Mouse (Mus musculus): ENCODE data around the gene Nkain2. TPM values are rescaled to one million over a fixed set of nuclear protein-coding genes. Genes with fewer than 3 reads are reported as not detected.
A peak's percentile ranks its signal among the peaks of the same experiment; 100 is the strongest.

Gene Nkain2
- polyA plus RNA-seq, 1 experiment from 2014 or later = 2.3 TPM

- Histone ChIP-seq H3K9me3 (ENCODE audit: control insufficient read depth, low read length) (no peaks in the 10 kb centered on the region), H3K36me3 (ENCODE audit: control insufficient read depth, insufficient read depth, low read length) (no peaks in the 10 kb centered on the region), H3K27ac (ENCODE audit: low read depth) (no peak overlapping the region), H3K9ac (ENCODE audit: low read length) (no peak overlapping the region), H3K4me1 (replicated peaks; ENCODE audit: control insufficient read depth, insufficient read depth, low read length) (no peaks in the 10 kb centered on the region), H3K4me3 (ENCODE audit: low read depth, low read length) (no peak overlapping the region), H3K4me2 (ENCODE audit: low read length) (no peak overlapping the region), H3K27me3 (replicated peaks; ENCODE audit: control insufficient read depth, insufficient read depth, low read length) (no peaks in the 10 kb centered on the region)
- ATAC-seq (replicated peaks; ENCODE audit: low FRiP score, low TSS enrichment, low read depth) (peak; percentile 64; the same call in 1 of the 2 replicates), DNase-seq (ENCODE audit: low spot score) (peak; percentile 86)
- 21% methylated on average over 5 of the region's 5 CpGs for WGBS
Observed at GRCm38 (mm10) chr10:31742443-31743057, 1147.7 kb downstream of the Nkain2 start.

DNA sequence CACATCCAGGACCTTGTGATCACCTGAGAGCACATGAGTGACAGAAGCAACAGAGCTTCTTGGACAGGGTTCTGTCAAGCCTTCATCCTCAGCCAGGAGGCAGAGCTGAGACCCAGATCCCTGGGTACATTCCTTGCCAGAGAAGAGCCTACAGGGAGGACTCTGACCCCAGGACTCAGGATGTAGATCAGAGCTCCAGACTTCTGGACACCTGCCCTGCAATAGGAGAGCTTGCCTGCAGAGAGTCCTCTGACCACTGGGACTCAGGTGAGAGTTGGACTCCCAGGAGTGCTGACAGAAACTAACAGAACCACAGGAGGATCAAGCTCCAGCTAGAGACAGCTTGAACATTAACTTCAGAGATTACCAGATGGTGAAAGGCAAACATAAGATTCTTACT is 1162.2 kb downstream of the Nkain2 start:
- Histone ChIP-seq H3K4me3 (ENCODE audit: low read depth, low read length) (no peak overlapping the region), H3K9me3 (ENCODE audit: control insufficient read depth, low read length) (no peaks in the 10 kb centered on the region), H3K36me3 (ENCODE audit: control insufficient read depth, insufficient read depth, low read length) (no peaks in the 10 kb centered on the region), H3K4me1 (replicated peaks; ENCODE audit: control insufficient read depth, insufficient read depth, low read length) (no peaks in the 10 kb centered on the region), H3K27me3 (replicated peaks; ENCODE audit: control insufficient read depth, insufficient read depth, low read length) (no peaks in the 10 kb centered on the region), H3K4me2 (ENCODE audit: low read length) (no peak overlapping the region), H3K27ac (ENCODE audit: low read depth) (no peak overlapping the region), H3K9ac (ENCODE audit: low read length) (no peak overlapping the region)
- no peak for DNase-seq (ENCODE audit: low spot score)
- no peak for ATAC-seq (replicated peaks; ENCODE audit: low FRiP score, low TSS enrichment, low read depth)

DNA sequence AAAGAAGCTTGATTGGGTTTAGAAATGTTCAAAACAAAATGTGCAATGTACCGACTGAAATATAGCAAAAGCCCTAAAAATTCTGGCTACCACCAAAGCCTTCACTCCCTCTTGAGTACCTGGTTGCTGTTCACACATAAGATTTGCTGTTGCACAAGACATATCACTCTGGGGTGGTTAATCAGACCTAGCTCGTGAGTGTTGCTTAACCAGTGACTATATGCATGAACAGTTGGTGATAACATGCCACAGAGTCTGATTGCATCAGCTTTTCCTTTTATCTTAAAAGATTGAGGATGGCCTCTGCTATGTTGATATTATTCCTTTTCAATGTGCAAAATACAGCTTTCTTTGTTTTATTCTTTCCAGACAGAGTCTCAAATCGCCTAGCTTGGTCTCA is 1243.0 kb downstream of the Nkain2 start:
- H3K27ac ChIP-seq (ENCODE audit: low read depth) = no peak overlapping the region
- no peaks in the 10 kb centered on the region for H3K27me3 ChIP-seq (replicated peaks; ENCODE audit: control insufficient read depth, insufficient read depth, low read length)
- WGBS = 74% methylated on average over 3 of the region's 3 CpGs
- no peak overlapping the region for H3K4me2 ChIP-seq (ENCODE audit: low read length)
- H3K9ac ChIP-seq (ENCODE audit: low read length) = no peak overlapping the region
- ATAC-seq (replicated peaks; ENCODE audit: low FRiP score, low TSS enrichment, low read depth) = no peak
- H3K36me3 ChIP-seq (ENCODE audit: control insufficient read depth, insufficient read depth, low read length) = no peaks in the 10 kb centered on the region
- no peak overlapping the region for H3K4me3 ChIP-seq (ENCODE audit: low read depth, low read length)
- no peaks in the 10 kb centered on the region for H3K9me3 ChIP-seq (ENCODE audit: control insufficient read depth, low read length)
- DNase-seq (ENCODE audit: low spot score) = no peak
- H3K4me1 ChIP-seq (replicated peaks; ENCODE audit: control insufficient read depth, insufficient read depth, low read length) = no peaks in the 10 kb centered on the region

- H3K36me3 ChIP-seq (ENCODE audit: control insufficient read depth, insufficient read depth, low read length) = no peaks in the 10 kb centered on the region
- H3K9ac ChIP-seq (ENCODE audit: low read length) = no peak overlapping the region
- H3K9me3 ChIP-seq (ENCODE audit: control insufficient read depth, low read length) = no peaks in the 10 kb centered on the region
- no peaks in the 10 kb centered on the region for H3K27me3 ChIP-seq (replicated peaks; ENCODE audit: control insufficient read depth, insufficient read depth, low read length)
- no peaks in the 10 kb centered on the region for H3K4me1 ChIP-seq (replicated peaks; ENCODE audit: control insufficient read depth, insufficient read depth, low read length)
- WGBS = 72% methylated on average over 1 of the region's 1 CpGs
- no peak for ATAC-seq (replicated peaks; ENCODE audit: low FRiP score, low TSS enrichment, low read depth)
- H3K27ac ChIP-seq (ENCODE audit: low read depth) = no peak overlapping the region
- no peak overlapping the region for H3K4me3 ChIP-seq (ENCODE audit: low read depth, low read length)
- no peak for DNase-seq (ENCODE audit: low spot score)
- no peak overlapping the region for H3K4me2 ChIP-seq (ENCODE audit: low read length)
Observed at GRCm38 (mm10) chr10:31646083-31646482, 1244.2 kb downstream of the Nkain2 start.

Other genes with a start within 250 kb of the Nkain2 start
- gene Trdn, start 190.1 kb upstream of the Nkain2 start, polyA plus RNA-seq (2014; fragmentation: Nextera tagmentation; extraction: Ambion mirVana) = 0.23 TPM in 1 of 2 replicates, not detected in the other

Data from intestine, embryonic 14.5 days (tissue).